Mouse (Mus musculus) thymus, adult 2 months (tissue): ENCODE results near the gene Srrm4.

Experiments used
- CTCF ChIP-seq: fragments of 200-500 bp; IDR thresholded peaks from 2 replicates; pipeline ENCODE4 v1.5.1; 2012; ENCODE audit warnings: mild to moderate bottlenecking, control low read depth, low read length, moderate library complexity, borderline replicate concordance; ENCODE audit not compliant: control insufficient read depth, poor library complexity, insufficient read depth; ENCODE audit errors: extremely low read depth
- POLR2A ChIP-seq: fragments of 200-500 bp; IDR thresholded peaks from 2 replicates; pipeline ENCODE4 v1.6.1; 2012; ENCODE audit warnings: mild to moderate bottlenecking, low read length, control low read depth, moderate library complexity; ENCODE audit not compliant: control insufficient read depth, poor library complexity, insufficient read depth; ENCODE audit errors: extremely low read depth

- no peak for TF ChIP-seq CTCF
- no peak for TF ChIP-seq POLR2A
These were observed 81.4 kb downstream of the Srrm4 start for GRCm38 (mm10) chr5:116510229-116510628.
